Mouse (Mus musculus) thymus, postnatal 14 days (tissue): Measurements from ENCODE around the gene Map3k14.
"Not testable (repeated sequence)": the region's sequence is repeated elsewhere in the genome, so short reads cannot be mapped to it uniquely, and the experiment has no call there.

ENCODE experiments used
- DNase-seq: peaks from one replicate; pipeline ENCODE4 v3.0.0; 2021

Map3k14 gene

GRCm38 (mm10) chr11:103244856-103245255 lies 22.4 kb downstream of the Map3k14 start:
- DNase-seq, result no peak

GRCm38 (mm10) chr11:103240740-103241139 lies 26.5 kb downstream of the Map3k14 start:
- no peak for DNase-seq

GRCm38 (mm10) chr11:103237757-103238156 lies 29.5 kb downstream of the Map3k14 start:
- no peak for DNase-seq

- DNase-seq, result no peak
These were observed 30.4 kb downstream of the Map3k14 start for GRCm38 (mm10) chr11:103236903-103237302.

GRCm38 (mm10) chr11:103236431-103236830 lies 30.8 kb downstream of the Map3k14 start:
- no peak for DNase-seq

GRCm38 (mm10) chr11:103235702-103236101 lies 31.6 kb downstream of the Map3k14 start:
- no peak for DNase-seq

- DNase-seq, result no peak
These were observed 32.8 kb downstream of the Map3k14 start for GRCm38 (mm10) chr11:103234447-103234846.

- DNase-seq, result peak; percentile 89
These were observed 34.3 kb downstream of the Map3k14 start for GRCm38 (mm10) chr11:103232966-103233365.

- no peak for DNase-seq
These were observed 35.9 kb downstream of the Map3k14 start for GRCm38 (mm10) chr11:103231367-103231766.

- no peak for DNase-seq
These were observed 36.6 kb downstream of the Map3k14 start for GRCm38 (mm10) chr11:103230626-103231025.

- DNase-seq, result no peak
These were observed 37.7 kb downstream of the Map3k14 start for GRCm38 (mm10) chr11:103229608-103230007.

GRCm38 (mm10) chr11:103223951-103224456 lies 43.3 kb downstream of the Map3k14 start:
- no peak for DNase-seq

- no peak for DNase-seq
These were observed 43.8 kb downstream of the Map3k14 start for GRCm38 (mm10) chr11:103223444-103223843.

GRCm38 (mm10) chr11:103222718-103223117 lies 44.6 kb downstream of the Map3k14 start:
- not testable (repeated sequence) for DNase-seq

GRCm38 (mm10) chr11:103221437-103221836 lies 45.8 kb downstream of the Map3k14 start:
- DNase-seq, result no peak

GRCm38 (mm10) chr11:103219995-103220394 lies 47.3 kb downstream of the Map3k14 start:
- no peak for DNase-seq

GRCm38 (mm10) chr11:103219259-103219658 lies 48.0 kb downstream of the Map3k14 start:
- no peak for DNase-seq

GRCm38 (mm10) chr11:103218517-103218901 lies 48.8 kb downstream of the Map3k14 start:
- DNase-seq, result no peak

GRCm38 (mm10) chr11:103217790-103218516 lies 49.3 kb downstream of the Map3k14 start, which contains the start of gene Spata32:
Gene Spata32, minus strand, starts transcription at chr11:103218432.
- DNase-seq, result peak; percentile 90

- no peak for DNase-seq
These were observed 51.9 kb downstream of the Map3k14 start for GRCm38 (mm10) chr11:103215355-103215754.

- no peak for DNase-seq
These were observed 53.6 kb downstream of the Map3k14 start for GRCm38 (mm10) chr11:103213712-103214111.

- DNase-seq, result no peak
These were observed 57.0 kb downstream of the Map3k14 start for GRCm38 (mm10) chr11:103210291-103210690.

GRCm38 (mm10) chr11:103208458-103208857 lies 58.8 kb downstream of the Map3k14 start, which contains the start of gene 1700023F06Rik:
Gene 1700023F06Rik, minus strand, starts transcription at chr11:103208558.
- DNase-seq, result no peak

- DNase-seq, result no peak
These were observed 61.1 kb downstream of the Map3k14 start for GRCm38 (mm10) chr11:103206203-103206602.

GRCm38 (mm10) chr11:103202376-103202775 lies 64.9 kb downstream of the Map3k14 start:
- DNase-seq, result no peak
